Mouse (Mus musculus) liver, postnatal 0 days (tissue): Measurements from ENCODE around the gene Ift52. TPM values are rescaled to one million over a fixed set of nuclear protein-coding genes. Genes with fewer than 3 reads are reported as not detected.
A peak's percentile ranks its signal among the peaks of the same experiment; 100 is the strongest.
"Not testable (repeated sequence)": the region's sequence is repeated elsewhere in the genome, so short reads cannot be mapped to it uniquely, and the experiment has no call there.

Experiments used
- ATAC-seq: fragments of 200-750 bp; cut with Nextera tagmentation; 2 replicates; pipeline ENCODE4 v1.8.0; 2017; ENCODE audit warnings: mild to moderate bottlenecking, moderate library complexity
- DNase-seq: peaks from one replicate; pipeline ENCODE4 v3.0.0-alpha.2; 2016
- H3K27ac ChIP-seq: fragments of 300-500 bp; sonication (generic); 2 replicates; pipeline ENCODE4 v1.5.1; 2014; ENCODE audit warnings: antibody characterized with exemption, moderate library complexity, mild to moderate bottlenecking, low read depth
- H3K27me3 ChIP-seq: fragments of 300-500 bp; sonication (generic); 2 replicates; pipeline ENCODE4 v1.6.1; 2014; ENCODE audit warnings: low read length, control low read depth, mixed read lengths; ENCODE audit not compliant: insufficient read depth
- H3K36me3 ChIP-seq: fragments of 300-500 bp; sonication (generic); replicated peaks from 2 replicates; pipeline ENCODE4 v1.6.1; 2014; ENCODE audit warnings: mild to moderate bottlenecking, control low read depth, low read length, moderate library complexity, mixed read lengths; ENCODE audit not compliant: insufficient read depth
- H3K4me1 ChIP-seq: fragments of 300-500 bp; sonication (generic); 2 replicates; pipeline ENCODE4 v1.6.1; 2014; ENCODE audit warnings: antibody characterized with exemption, mild to moderate bottlenecking, control low read depth; ENCODE audit not compliant: insufficient read depth
- H3K4me2 ChIP-seq: fragments of 300-500 bp; sonication (generic); 2 replicates; pipeline ENCODE4 v1.6.1; 2014; ENCODE audit warnings: low read depth, mild to moderate bottlenecking, low read length, moderate library complexity, mixed read lengths
- H3K4me3 ChIP-seq: fragments of 300-500 bp; sonication (generic); 2 replicates; pipeline ENCODE4 v1.5.1; 2014; ENCODE audit warnings: low read depth, low read length
- H3K9ac ChIP-seq: fragments of 300-500 bp; sonication (generic); replicated peaks from 2 replicates; pipeline ENCODE4 v1.6.1; 2014; ENCODE audit warnings: mild to moderate bottlenecking, moderate library complexity
- H3K9me3 ChIP-seq: fragments of 300-500 bp; sonication (generic); 2 replicates; pipeline ENCODE4 v1.6.1; 2016; ENCODE audit warnings: mild to moderate bottlenecking, control low read depth, low read length, mixed read lengths
- CTCF ChIP-seq: sonication (generic); IDR thresholded peaks from 2 replicates; pipeline ENCODE4 v1.5.1; 2016; ENCODE audit warnings: antibody characterized with exemption, low read depth
- EP300 ChIP-seq: IDR thresholded peaks from 2 replicates; pipeline ENCODE4 v1.6.1; 2016; ENCODE audit warnings: antibody characterized with exemption, low read depth, mild to moderate bottlenecking
- WGBS: fragments of 180-500 bp; shearing (Covaris S2); extraction: QIAGEN DNeasy Blood & Tissue Kit; methylation state at CpG from one replicate; pipeline ENCODE4 v1.1.7; 2014; ENCODE audit not compliant: insufficient replicate concordance; 5-methylcytosine and 5-hydroxymethylcytosine counted together
- polyA plus RNA-seq: library from polyadenylated mRNA; unstranded; fragments of >200 nt; fragmentation: Nextera tagmentation; extraction: Ambion mirVana; gene quantifications from 2 replicates; pipeline ENCODE4 v1.2.1, GENCODE M21; 2015

Gene Ift52
- polyA plus RNA-seq, 1 experiment from 2014 or later = 18.4 TPM

GRCm38 (mm10) chr2:163054891-163055494 lies 37.8 kb downstream of the Ift52 start:
- WGBS = 2% methylated on average over 38 of the region's 38 CpGs
- H3K27ac ChIP-seq = peak overlapping the region; percentile 71
- H3K36me3 ChIP-seq = no peaks in the 10 kb centered on the region
- ATAC-seq (peak; percentile 32), DNase-seq (peak; percentile 53)
- H3K4me1 ChIP-seq = peaks cover 37% of the 10 kb centered on the region
- no peaks in the 10 kb centered on the region for H3K9me3 ChIP-seq
- TF ChIP-seq EP300 (no peak), CTCF (no peak)
- H3K4me2 ChIP-seq = peak overlapping the region; percentile 99
- H3K4me3 ChIP-seq = peak overlapping the region; percentile 76
- H3K27me3 ChIP-seq = no peaks in the 10 kb centered on the region
- H3K9ac ChIP-seq = peak overlapping the region; percentile 74

DNA sequence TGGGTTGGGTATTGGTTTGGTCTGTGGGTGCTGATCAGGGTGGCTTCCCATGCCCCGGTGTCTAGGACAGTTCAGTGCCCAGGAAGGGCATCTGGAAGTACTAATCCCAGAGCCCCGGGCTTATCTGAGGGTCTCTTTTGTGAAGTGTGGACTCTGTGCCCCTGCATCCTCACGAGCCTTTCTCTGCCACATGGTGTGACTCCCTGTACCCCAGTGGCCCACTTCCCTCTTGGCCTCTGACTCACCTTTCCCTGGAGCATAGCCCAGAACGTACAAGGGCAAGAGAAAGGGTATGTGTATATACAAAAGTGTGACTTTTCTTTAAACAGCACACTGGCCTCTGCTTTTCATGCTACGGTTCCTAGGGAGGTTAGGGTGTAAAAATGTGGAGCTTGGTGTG lies 38.6 kb downstream of the Ift52 start:
- TF ChIP-seq CTCF = no peak
- TF ChIP-seq EP300 = no peak
- Histone ChIP-seq H3K36me3 (no peaks in the 10 kb centered on the region), H3K4me2 (peak overlapping the region; percentile 99), H3K27ac (no peak overlapping the region), H3K4me1 (peaks cover 37% of the 10 kb centered on the region), H3K27me3 (no peaks in the 10 kb centered on the region), H3K9me3 (no peaks in the 10 kb centered on the region), H3K4me3 (peak overlapping the region; percentile 76), H3K9ac (peak overlapping the region; percentile 74)
- 21% methylated on average over 5 of the region's 5 CpGs for WGBS
- DNase-seq = no peak
- ATAC-seq = no peak

DNA sequence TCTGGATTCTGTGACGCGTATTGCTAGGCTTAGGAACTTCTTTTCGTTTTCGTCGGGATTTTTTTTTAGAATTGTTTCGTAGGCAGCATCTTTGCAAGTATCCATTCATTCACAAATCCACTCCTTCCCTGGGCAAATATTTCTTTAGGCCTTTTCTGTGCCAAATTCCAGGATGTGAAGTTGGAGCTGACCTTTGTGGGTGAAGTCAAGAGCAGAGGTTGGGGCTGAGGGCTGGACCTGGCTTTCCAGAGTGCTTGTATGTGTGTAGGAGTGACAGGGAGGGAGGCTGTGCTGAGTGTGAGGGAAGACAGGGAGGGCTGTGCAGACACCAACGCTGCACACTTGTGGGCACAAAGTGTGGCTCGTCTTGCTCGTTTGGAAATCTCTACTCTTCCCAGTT lies 39.4 kb downstream of the Ift52 start:
- peak overlapping the region; percentile 99 for H3K4me2 ChIP-seq
- 64% methylated on average over 9 of the region's 9 CpGs for WGBS
- H3K27ac ChIP-seq = peak overlapping the region; percentile 45; the same call in 1 of the 2 replicates
- no peaks in the 10 kb centered on the region for H3K27me3 ChIP-seq
- no peaks in the 10 kb centered on the region for H3K36me3 ChIP-seq
- no peak for DNase-seq
- TF ChIP-seq EP300 = no peak
- no peak for TF ChIP-seq CTCF
- H3K4me1 ChIP-seq = peaks cover 39% of the 10 kb centered on the region
- H3K4me3 ChIP-seq = no peak overlapping the region
- no peak for ATAC-seq
- H3K9ac ChIP-seq = no peak overlapping the region
- no peaks in the 10 kb centered on the region for H3K9me3 ChIP-seq

GRCm38 (mm10) chr2:163058981-163059380 lies 41.8 kb downstream of the Ift52 start:
- not testable (repeated sequence) for H3K9me3 ChIP-seq, DNase-seq, H3K27me3 ChIP-seq, H3K4me3 ChIP-seq, ATAC-seq, H3K9ac ChIP-seq
- H3K27ac ChIP-seq = peak overlapping the region; percentile 71
- H3K4me2 ChIP-seq = peak overlapping the region; percentile 62; the same call in 1 of the 2 replicates
- H3K36me3 ChIP-seq = peaks cover 11% of the 10 kb centered on the region
- WGBS = 84% methylated on average over 7 of the region's 7 CpGs
- peaks cover 35% of the 10 kb centered on the region for H3K4me1 ChIP-seq

DNA sequence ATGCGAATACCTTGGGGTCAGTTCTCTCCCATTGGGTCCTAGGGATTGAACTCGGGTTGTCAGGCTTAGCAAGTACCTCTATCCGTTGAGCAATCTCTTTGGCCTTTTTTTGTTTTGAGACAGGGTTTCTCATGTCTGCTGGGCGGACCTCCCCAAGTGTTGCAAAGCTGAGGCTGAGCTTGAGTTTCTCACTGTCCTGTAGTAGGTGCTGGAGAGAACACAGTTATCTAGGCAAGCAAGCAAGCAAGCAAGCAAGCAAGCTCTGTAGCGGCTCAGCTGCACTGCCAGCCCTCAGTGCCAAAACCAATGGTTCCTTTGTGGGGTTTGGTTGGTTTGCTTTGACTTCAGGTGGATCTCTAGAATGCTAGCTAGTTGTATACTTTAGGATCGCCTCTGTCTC lies 43.5 kb downstream of the Ift52 start:
- ATAC-seq (peak; percentile 18; the same call in 1 of the 2 replicates), DNase-seq (no peak)
- Histone ChIP-seq H3K9me3 (no peaks in the 10 kb centered on the region), H3K9ac (no peak overlapping the region), H3K4me2 (peak overlapping the region; percentile 62; the same call in 1 of the 2 replicates), H3K27ac (peak overlapping the region; percentile 7; the same call in 1 of the 2 replicates), H3K27me3 (no peaks in the 10 kb centered on the region), H3K4me1 (peaks cover 24% of the 10 kb centered on the region), H3K4me3 (no peak overlapping the region), H3K36me3 (peaks cover 26% of the 10 kb centered on the region)
- 51% methylated on average over 6 of the region's 6 CpGs for WGBS
- TF ChIP-seq EP300 (no peak), CTCF (no peak)

DNA sequence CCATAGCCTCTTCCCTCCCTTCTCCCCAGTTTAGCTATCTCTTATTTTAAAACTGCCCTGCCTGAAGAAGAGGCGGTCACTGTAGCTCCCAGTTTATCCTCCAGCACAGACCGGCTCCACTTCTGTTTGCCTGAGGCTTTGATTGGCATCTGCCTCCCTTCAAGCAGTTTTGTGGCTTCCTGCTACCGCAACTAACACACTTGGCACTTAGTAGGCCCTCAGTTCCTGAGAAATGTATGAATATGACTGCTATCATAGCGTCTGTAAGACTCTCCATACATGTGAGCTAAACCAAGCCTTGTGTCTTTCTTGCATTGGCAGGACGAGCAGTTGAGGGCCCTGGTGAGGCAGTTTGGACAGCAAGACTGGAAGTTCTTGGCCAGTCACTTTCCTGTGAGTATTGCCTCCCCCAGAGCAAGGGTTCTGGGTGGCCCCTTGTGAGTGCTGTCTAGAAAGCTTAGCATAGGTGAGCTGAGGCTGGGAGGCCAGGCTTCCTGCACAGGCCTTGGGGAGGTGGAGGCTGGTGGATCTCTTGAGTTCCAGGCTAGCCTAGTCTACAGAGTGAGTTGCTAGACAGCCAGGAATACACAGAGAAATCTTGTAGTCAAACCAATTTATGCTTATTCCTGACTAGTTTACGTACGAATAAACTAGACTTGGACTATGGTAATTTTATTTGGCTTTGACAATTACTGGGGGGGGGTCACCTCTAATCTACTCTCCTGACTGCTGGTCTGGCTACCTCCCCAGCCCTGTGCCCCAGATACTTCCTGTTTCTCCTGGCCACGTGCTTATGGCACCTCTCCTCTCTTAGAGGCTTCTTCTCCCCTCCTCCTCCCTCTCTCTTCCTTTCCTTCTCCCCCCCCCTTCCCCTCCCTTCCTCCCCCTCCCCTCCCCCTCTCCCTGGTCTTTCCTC lies 44.3 kb downstream of the Ift52 start:
- Histone ChIP-seq H3K9ac (no peak overlapping the region), H3K4me3 (no peak overlapping the region), H3K9me3 (no peaks in the 10 kb centered on the region), H3K27me3 (no peaks in the 10 kb centered on the region), H3K4me1 (peaks cover 16% of the 10 kb centered on the region), H3K36me3 (peaks cover 31% of the 10 kb centered on the region), H3K4me2 (0 out of 2 replicates have a peak overlapping the region, but pooled peaks have one; percentile 62), H3K27ac (0 out of 2 replicates have a peak overlapping the region, but pooled peaks have one; percentile 7)
- 64% methylated on average over 8 of the region's 8 CpGs for WGBS
- DNase-seq (no peak), ATAC-seq (no peak)
- no peak for TF ChIP-seq CTCF
- TF ChIP-seq EP300 = no peak
